Mouse (Mus musculus): ENCODE results near the gene Heatr3.

DNA sequence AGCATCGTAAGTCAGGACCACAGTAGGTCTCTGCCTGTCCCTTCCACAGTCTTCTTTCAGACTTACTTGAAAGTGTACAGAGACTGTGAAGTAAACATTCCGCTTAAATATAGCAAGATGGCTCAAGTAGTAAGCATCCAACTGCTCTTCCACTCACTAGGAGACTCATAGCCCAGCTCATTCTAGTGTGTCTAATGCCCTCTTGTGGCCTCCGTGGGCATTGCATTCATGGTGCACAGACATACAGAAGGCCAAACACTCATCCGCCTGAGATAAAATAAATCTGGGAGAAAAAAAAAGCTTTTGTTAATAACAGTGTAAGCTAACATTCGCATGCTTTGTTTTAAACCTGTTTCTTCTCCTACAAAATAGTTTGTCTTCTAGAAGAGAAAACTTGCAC lies 23.8 kb downstream of the Heatr3 start:
- TF ChIP-seq CTCF (IDR thresholded peaks at IDR 0.05; ENCODE audit: extremely low read depth, insufficient read depth, low read length) (peak; percentile 61), POLR2A (IDR thresholded peaks at IDR 0.05; ENCODE audit: extremely low read depth, insufficient read depth, low read length) (no peak)

All from cortical plate, adult 2 months (tissue).